In the genomic region with DNA sequence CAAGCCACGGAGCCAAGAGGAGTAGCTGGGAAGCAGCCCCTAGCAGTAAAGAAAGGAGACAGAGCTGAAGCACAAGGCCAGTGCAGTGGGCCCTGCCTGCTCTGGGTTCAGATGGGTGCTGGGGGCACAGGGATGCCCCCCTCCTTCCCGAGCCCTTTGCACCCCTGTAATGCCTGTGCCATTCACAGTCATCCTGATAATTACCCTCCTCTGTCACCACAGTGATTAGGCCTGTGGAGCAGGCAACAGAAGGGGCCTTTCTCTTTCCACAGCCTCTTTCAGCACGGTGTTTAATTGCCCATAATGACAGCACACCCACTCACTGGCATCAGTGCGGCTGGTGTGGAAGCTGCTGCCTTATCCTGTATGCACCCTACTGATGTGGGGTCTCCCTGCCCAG, we compare ENCODE assay signal across 14 mouse cellular contexts. TPM values are rescaled to one million over a fixed set of nuclear protein-coding genes. Genes with fewer than 3 reads are reported as not detected.
A peak's percentile ranks its signal among the peaks of the same experiment; 100 is the strongest.
DNase-seq lines count a peak whose midpoint lies in the region; ATAC-seq and TF ChIP-seq lines count a peak whose summit lies in the region.
"Had no signal": no experiment of that assay in that cellular context is flagged by ENCODE, and none has a peak within 500 bp of the region (broad histone marks: within the 10 kb centered on the region; RNA-seq: fewer than 3 reads in every experiment).

No protein-coding gene starts in this region.

- H3K9me3 ChIP-seq in hindbrain, embryonic 11.5 days (ENCODE audit: control insufficient read depth, low read length): no peaks in the 10 kb centered on the region
- H3K9me3 ChIP-seq in midbrain, embryonic 14.5 days (ENCODE audit: control insufficient read depth, low read length): no peaks in the 10 kb centered on the region
- H3K9me3 ChIP-seq: heart, embryonic 13.5 days had no signal

- no peaks in the 10 kb centered on the region for H3K36me3 ChIP-seq in hindbrain, embryonic 11.5 days (ENCODE audit: control insufficient read depth, insufficient read depth, low read length)
- H3K36me3 ChIP-seq in midbrain, embryonic 14.5 days (ENCODE audit: control insufficient read depth, insufficient read depth, low read length): no peaks in the 10 kb centered on the region
- H3K36me3 ChIP-seq: heart, embryonic 13.5 days had no signal

- H3K4me2 ChIP-seq in hindbrain, embryonic 11.5 days (replicated peaks; ENCODE audit: low read depth, low read length): no peak overlapping the region
- H3K4me2 ChIP-seq in midbrain, embryonic 14.5 days (ENCODE audit: low read length): no peak overlapping the region
- H3K4me2 ChIP-seq: heart, embryonic 13.5 days had no signal

- 0 out of 2 replicates have a peak, but pooled peaks cover 4% of the 10 kb centered on the region for H3K4me1 ChIP-seq in hindbrain, embryonic 11.5 days (replicated peaks; ENCODE audit: control insufficient read depth, insufficient read depth, low read length)
- peaks cover 23% of the 10 kb centered on the region for H3K4me1 ChIP-seq in midbrain, embryonic 14.5 days (ENCODE audit: control insufficient read depth, insufficient read depth, low read length)

- no peak overlapping the region for H3K9ac ChIP-seq in hindbrain, embryonic 11.5 days (ENCODE audit: low read depth, low read length)
- H3K9ac ChIP-seq in midbrain, embryonic 14.5 days (replicated peaks; ENCODE audit: low read length): no peak overlapping the region
- H3K9ac ChIP-seq: heart, embryonic 13.5 days had no signal

- peak; percentile 21 for DNase-seq in embryo, embryonic 11 days
- no peak for DNase-seq in embryo, embryonic 10 days (ENCODE audit: low spot score)
- DNase-seq in brain, embryonic 14.5 days (ENCODE audit: low read depth): peak; percentile 92
- DNase-seq in hindbrain, embryonic 11.5 days (ENCODE audit: low spot score): peak; percentile 27
- DNase-seq in midbrain, embryonic 14.5 days: no peak
- no peak for DNase-seq in urinary bladder, postnatal 14 days (ENCODE audit: low spot score)
- no peak for DNase-seq in cerebellum, adult 9-11 months
- no peak for DNase-seq in spleen, adult 18-20 months
- DNase-seq: cerebellum, adult 9-10 months; kidney, adult 18-20 months; liver had no signal

- no peak overlapping the region for H3K4me3 ChIP-seq in hindbrain, embryonic 11.5 days (ENCODE audit: low read depth, low read length)
- no peak overlapping the region for H3K4me3 ChIP-seq in midbrain, embryonic 14.5 days (replicated peaks; ENCODE audit: low read depth, low read length)
- H3K4me3 ChIP-seq: heart, embryonic 13.5 days had no signal

- no peak for TF ChIP-seq CTCF in brain, embryonic 14.5 days (IDR thresholded peaks at IDR 0.05; ENCODE audit: borderline replicate concordance, extremely low read depth, insufficient read depth, insufficient read length)

- peak overlapping the region; percentile 51 for H3K27ac ChIP-seq in hindbrain, embryonic 11.5 days (ENCODE audit: low read depth, low read length)
- peak overlapping the region; percentile 50; the same call in 1 of the 2 replicates for H3K27ac ChIP-seq in midbrain, embryonic 14.5 days (replicated peaks; ENCODE audit: low read depth, low read length)
- H3K27ac ChIP-seq: heart, embryonic 13.5 days; macrophage had no signal

- WGBS in hindbrain, embryonic 11.5 days: 23% methylated on average over 4 of the region's 4 CpGs
- whole genome bisulfite sequencing in midbrain, embryonic 14.5 days: 34% methylated on average over 4 of the region's 4 CpGs

- no peaks in the 10 kb centered on the region for H3K27me3 ChIP-seq in hindbrain, embryonic 11.5 days (ENCODE audit: control insufficient read depth, insufficient read depth, low read length)
- no peaks in the 10 kb centered on the region for H3K27me3 ChIP-seq in midbrain, embryonic 14.5 days (ENCODE audit: control insufficient read depth, insufficient read depth, low read length)

- peak; percentile 65 for ATAC-seq in hindbrain, embryonic 11.5 days (ENCODE audit: low FRiP score)
- no peak for ATAC-seq in midbrain, embryonic 14.5 days (ENCODE audit: low FRiP score, low TSS enrichment)

- TF ChIP-seq POLR2A in brain, embryonic 14.5 days (IDR thresholded peaks at IDR 0.05; ENCODE audit: borderline replicate concordance, extremely low read depth, insufficient read depth, insufficient read length, poor library complexity, severe bottlenecking): no peak

RNA-seq across cellular contexts. Expression of gene Th, which starts 28.0 kb away (rescaled TPM):
- polyA plus RNA-seq in brain, embryonic 14.5 days (2012; rRNA removed): 14.8 and 17.9 TPM in 2 replicates
- polyA plus RNA-seq in hindbrain, embryonic 11.5 days (2014; fragmentation: Nextera tagmentation; extraction: Ambion mirVana): 13.4 and 13.9 TPM in 2 replicates
- 25.9 and 34.2 TPM in 2 replicates for polyA plus RNA-seq in midbrain, embryonic 14.5 days (2014; fragmentation: Nextera tagmentation; extraction: Ambion mirVana)
- polyA plus RNA-seq: macrophage; spleen, adult 2 months had no signal

Comparison
In these comparisons a context has a peak if more than half of its experiments do, and no peak if none do; other contexts are left out.
1. DNase-seq: peak in embryo, embryonic 11 days (single experiment), brain, embryonic 14.5 days (single experiment) and hindbrain, embryonic 11.5 days (single experiment); none in embryo, embryonic 10 days (single experiment), midbrain, embryonic 14.5 days (single experiment), urinary bladder, postnatal 14 days (single experiment), cerebellum, adult 9-11 months (single experiment) and spleen, adult 18-20 months (0 of 2).